Mouse (Mus musculus): ENCODE results near the gene Adam17. TPM values are rescaled to one million over a fixed set of nuclear protein-coding genes. Genes with fewer than 3 reads are reported as not detected.

The Adam17 gene
- polyA plus RNA-seq, 1 experiment from 2014 or later, result 16.9 TPM

- Histone ChIP-seq H3K27me3 (ENCODE audit: control insufficient read depth, insufficient read depth, low read length) (no peaks in the 10 kb centered on the region), H3K4me2 (replicated peaks; ENCODE audit: low read depth) (no peak overlapping the region), H3K4me3 (ENCODE audit: low read depth, low read length) (no peak overlapping the region), H3K4me1 (replicated peaks; ENCODE audit: control insufficient read depth, insufficient read depth) (no peaks in the 10 kb centered on the region), H3K36me3 (ENCODE audit: control insufficient read depth, insufficient read depth, low read length) (peaks cover 39% of the 10 kb centered on the region), H3K9me3 (ENCODE audit: control insufficient read depth, low read length) (no peaks in the 10 kb centered on the region), H3K9ac (ENCODE audit: low read length) (no peak overlapping the region), H3K27ac (replicated peaks) (no peak overlapping the region)
- TF ChIP-seq EP300 (optimal IDR thresholded peaks at IDR 0.05) (no peak), CTCF (IDR thresholded peaks at IDR 0.05; ENCODE audit: low read depth) (no peak)
- DNase-seq (ENCODE audit: low spot score) (no peak), ATAC-seq (ENCODE audit: low FRiP score, low TSS enrichment) (peak; percentile 53; the same call in 1 of the 2 replicates)
- whole genome bisulfite sequencing, result 78% methylated on average over 7 of the region's 7 CpGs
Observed at GRCm38 (mm10) chr12:21301324-21301723, 72.1 kb downstream of the Adam17 start.

- no peak overlapping the region for H3K9ac ChIP-seq (ENCODE audit: low read length)
- no peak overlapping the region for H3K4me3 ChIP-seq (ENCODE audit: low read depth, low read length)
- WGBS, result 96% methylated on average over 11 of the region's 11 CpGs
- no peak for DNase-seq (ENCODE audit: low spot score)
- no peaks in the 10 kb centered on the region for H3K27me3 ChIP-seq (ENCODE audit: control insufficient read depth, insufficient read depth, low read length)
- ATAC-seq (ENCODE audit: low FRiP score, low TSS enrichment), result no peak
- peaks cover 49% of the 10 kb centered on the region for H3K36me3 ChIP-seq (ENCODE audit: control insufficient read depth, insufficient read depth, low read length)
- TF ChIP-seq CTCF (IDR thresholded peaks at IDR 0.05; ENCODE audit: low read depth) (no peak), EP300 (optimal IDR thresholded peaks at IDR 0.05) (no peak)
- no peak overlapping the region for H3K4me2 ChIP-seq (replicated peaks; ENCODE audit: low read depth)
- H3K9me3 ChIP-seq (ENCODE audit: control insufficient read depth, low read length), result no peaks in the 10 kb centered on the region
- no peak overlapping the region for H3K27ac ChIP-seq (replicated peaks)
- no peaks in the 10 kb centered on the region for H3K4me1 ChIP-seq (replicated peaks; ENCODE audit: control insufficient read depth, insufficient read depth)
Observed at GRCm38 (mm10) chr12:21298856-21299255, 74.6 kb downstream of the Adam17 start.

- DNase-seq (ENCODE audit: low spot score), result no peak
- Histone ChIP-seq H3K4me3 (ENCODE audit: low read depth, low read length) (no peak overlapping the region), H3K4me2 (replicated peaks; ENCODE audit: low read depth) (no peak overlapping the region), H3K27ac (replicated peaks) (no peak overlapping the region), H3K4me1 (replicated peaks; ENCODE audit: control insufficient read depth, insufficient read depth) (peaks cover 4% of the 10 kb centered on the region; the same call in 1 of the 2 replicates), H3K9me3 (ENCODE audit: control insufficient read depth, low read length) (no peaks in the 10 kb centered on the region), H3K36me3 (ENCODE audit: control insufficient read depth, insufficient read depth, low read length) (peaks cover 19% of the 10 kb centered on the region), H3K27me3 (ENCODE audit: control insufficient read depth, insufficient read depth, low read length) (no peaks in the 10 kb centered on the region), H3K9ac (ENCODE audit: low read length) (no peak overlapping the region)
- 61% methylated on average over 6 of the region's 6 CpGs for WGBS
- ATAC-seq (ENCODE audit: low FRiP score, low TSS enrichment), result no peak
- TF ChIP-seq CTCF (IDR thresholded peaks at IDR 0.05; ENCODE audit: low read depth), result no peak
- no peak for TF ChIP-seq EP300 (optimal IDR thresholded peaks at IDR 0.05)
Observed at GRCm38 (mm10) chr12:21289651-21290050, 83.8 kb downstream of the Adam17 start.

DNA sequence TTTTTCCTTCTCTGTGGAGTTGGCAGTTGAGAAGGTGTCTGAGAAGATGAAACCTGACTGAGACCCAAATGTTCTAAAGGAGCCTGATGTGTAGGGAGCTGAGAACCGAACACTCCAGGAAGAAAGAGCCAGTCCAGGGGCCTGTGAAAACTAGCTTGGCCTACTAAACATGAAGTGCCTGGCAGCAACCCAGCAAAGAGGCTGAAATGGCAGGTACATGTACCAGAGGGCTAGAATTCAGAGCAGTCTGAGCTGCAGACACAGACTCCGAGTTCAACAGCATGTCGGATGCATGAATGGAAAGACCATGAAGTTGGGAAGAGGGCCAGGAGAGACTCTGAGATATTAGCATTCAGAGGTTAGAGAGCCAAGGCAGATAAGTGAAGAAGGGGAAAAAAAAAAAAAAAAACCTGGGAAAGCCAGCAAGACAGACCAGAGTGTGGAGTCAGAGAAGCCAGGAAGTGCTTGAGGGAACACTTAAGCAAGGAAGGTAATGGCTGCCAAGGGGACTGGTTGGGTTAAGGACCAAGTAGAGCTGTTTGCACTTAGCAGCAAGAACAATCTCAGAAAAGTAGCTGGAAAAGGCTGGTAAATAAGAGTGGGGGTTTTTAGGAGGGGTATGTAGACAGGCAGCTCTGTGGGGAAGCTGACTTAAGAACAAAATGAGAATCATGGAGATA lies 84.6 kb downstream of the Adam17 start:
- no peak for DNase-seq (ENCODE audit: low spot score)
- H3K4me3 ChIP-seq (ENCODE audit: low read depth, low read length), result no peak overlapping the region

GRCm38 (mm10) chr12:21286712-21287650 lies 86.5 kb downstream of the Adam17 start:
- no peak for ATAC-seq (ENCODE audit: low FRiP score, low TSS enrichment)
- DNase-seq (ENCODE audit: low spot score), result no peak
- 26% methylated on average over 18 of the region's 18 CpGs for WGBS
- TF ChIP-seq CTCF (IDR thresholded peaks at IDR 0.05; ENCODE audit: low read depth) (no peak), EP300 (optimal IDR thresholded peaks at IDR 0.05) (no peak)
- Histone ChIP-seq H3K27ac (replicated peaks) (peak overlapping the region; percentile 90), H3K4me2 (replicated peaks; ENCODE audit: low read depth) (peak overlapping the region; percentile 88), H3K4me1 (replicated peaks; ENCODE audit: control insufficient read depth, insufficient read depth) (peaks cover 4% of the 10 kb centered on the region; the same call in 1 of the 2 replicates), H3K27me3 (ENCODE audit: control insufficient read depth, insufficient read depth, low read length) (no peaks in the 10 kb centered on the region), H3K36me3 (ENCODE audit: control insufficient read depth, insufficient read depth, low read length) (peaks cover 4% of the 10 kb centered on the region), H3K4me3 (ENCODE audit: low read depth, low read length) (peak overlapping the region; percentile 87), H3K9ac (ENCODE audit: low read length) (peak overlapping the region; percentile 90), H3K9me3 (ENCODE audit: control insufficient read depth, low read length) (no peaks in the 10 kb centered on the region)

More for the DNA sequence above, 84.6 kb downstream of the Adam17 start:
- Histone ChIP-seq H3K36me3 (ENCODE audit: control insufficient read depth, insufficient read depth, low read length) (peaks cover 14% of the 10 kb centered on the region), H3K9ac (ENCODE audit: low read length) (no peak overlapping the region), H3K9me3 (ENCODE audit: control insufficient read depth, low read length) (no peaks in the 10 kb centered on the region), H3K27ac (replicated peaks) (no peak overlapping the region), H3K4me2 (replicated peaks; ENCODE audit: low read depth) (no peak overlapping the region), H3K4me1 (replicated peaks; ENCODE audit: control insufficient read depth, insufficient read depth) (peaks cover 4% of the 10 kb centered on the region; the same call in 1 of the 2 replicates), H3K27me3 (ENCODE audit: control insufficient read depth, insufficient read depth, low read length) (no peaks in the 10 kb centered on the region)
- TF ChIP-seq EP300 (optimal IDR thresholded peaks at IDR 0.05) (no peak), CTCF (IDR thresholded peaks at IDR 0.05; ENCODE audit: low read depth) (no peak)
- ATAC-seq (ENCODE audit: low FRiP score, low TSS enrichment), result no peak
- 89% methylated on average over 3 of the region's 3 CpGs for WGBS

Measured in stomach, postnatal 0 days (tissue).